Mouse (Mus musculus) ES-Bruce4 (cell line): ENCODE results near the gene Xylt1.

Experiments
- CTCF ChIP-seq: IDR thresholded peaks from one replicate; pipeline ENCODE4 v1.8.1; 2011; ENCODE audit warnings: low read depth, low read length
- EP300 ChIP-seq: IDR thresholded peaks from 2 replicates; pipeline ENCODE4 v1.6.1; 2011; ENCODE audit warnings: low read depth, low read length; ENCODE audit not compliant: insufficient read depth
- POLR2A ChIP-seq: IDR thresholded peaks from one replicate; pipeline ENCODE4 v1.8.1; 2011; ENCODE audit warnings: low read length; ENCODE audit not compliant: insufficient read depth

DNA sequence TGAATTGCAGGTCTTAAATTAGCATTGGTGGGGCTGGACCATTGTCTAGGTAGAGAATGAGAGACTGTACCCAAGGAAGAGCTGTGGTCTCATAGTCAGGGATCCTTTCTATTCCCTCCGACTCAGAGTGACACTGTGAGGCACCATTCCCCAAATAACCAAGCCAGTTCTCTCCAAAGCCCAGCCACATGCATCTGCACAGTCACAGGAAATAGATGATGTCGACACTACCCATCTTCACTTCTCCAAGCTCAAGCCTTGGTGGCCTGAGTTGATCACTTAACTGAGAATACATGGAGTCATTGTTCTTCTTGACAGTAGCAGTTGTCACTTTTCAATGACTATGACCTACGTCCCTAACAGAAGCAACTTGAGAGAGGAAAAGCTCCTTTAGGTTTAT, 100.6 kb downstream of the Xylt1 start:
- TF ChIP-seq CTCF, result no peak
- no peak for TF ChIP-seq POLR2A
- no peak for TF ChIP-seq EP300
